Mouse (Mus musculus) erythroid progenitor cell, adult 5-6 weeks (primary cell): Measurements from ENCODE around the gene Ptges3l. TPM values are rescaled to one million over a fixed set of nuclear protein-coding genes. Genes with fewer than 3 reads are reported as not detected.
"Not testable (repeated sequence)": the region's sequence is repeated elsewhere in the genome, so short reads cannot be mapped to it uniquely, and the experiment has no call there.

ENCODE experiments used
- ATAC-seq: replicated peaks from 2 replicates; pipeline ENCODE4 v1.8.0; 2016; ENCODE audit warnings: moderate number of reproducible peaks, mild to moderate bottlenecking, moderate TSS enrichment, inconsistent platforms; ENCODE audit not compliant: poor library complexity, low FRiP score, severe bottlenecking
- total RNA-seq, 2 experiments: library from RNA; stranded (forward) in 1 of 2; stranded (reverse) in 1 of 2; fragments of 150-400 nt in 1 of 2; fragments of 186-747, 209-891 nt in 1 of 2; gene quantifications; 2 replicates each; pipeline versions ENCODE4 v1.2.3 to v1.2.4; 2015 to 2017; ENCODE audit warnings: low replicate concordance in 2 of 2

The Ptges3l gene
- total RNA-seq, 2 experiments from 2014 or later, result not detected

- no peak for ATAC-seq
Measured at GRCm38 (mm10) chr11:101431327-101431726, 6.2 kb upstream of the Ptges3l start.

GRCm38 (mm10) chr11:101426165-101426564 lies 1.0 kb upstream of the Ptges3l start:
- ATAC-seq, result no peak

- no peak for ATAC-seq
Measured at GRCm38 (mm10) chr11:101424105-101424851, 855 bp downstream of the Ptges3l start, which contains the start of gene Gm27029. Gm27029 (minus strand) TSS chr11:101424796.

GRCm38 (mm10) chr11:101420148-101420547 lies 5.0 kb downstream of the Ptges3l start:
- ATAC-seq, result no peak

GRCm38 (mm10) chr11:101419610-101420009 lies 5.5 kb downstream of the Ptges3l start:
- no peak for ATAC-seq

- ATAC-seq, result no peak
Measured at GRCm38 (mm10) chr11:101418991-101419390, 6.1 kb downstream of the Ptges3l start.

GRCm38 (mm10) chr11:101417101-101417855 lies 7.9 kb downstream of the Ptges3l start, which contains the start of gene Aarsd1:
Aarsd1 (minus strand) TSS chr11:101417615.
- ATAC-seq, result peak; percentile 83

GRCm38 (mm10) chr11:101416433-101417100 lies 8.6 kb downstream of the Ptges3l start:
- ATAC-seq, result peak; percentile 85

GRCm38 (mm10) chr11:101415306-101415705 lies 9.8 kb downstream of the Ptges3l start:
- ATAC-seq, result no peak

- ATAC-seq, result peak; percentile 75; the same call in 1 of the 2 replicates
Measured at GRCm38 (mm10) chr11:101395110-101395509, 30.0 kb downstream of the Ptges3l start.

- ATAC-seq, result 0 out of 2 replicates have a peak, but pooled peaks have one; percentile 42
Measured at GRCm38 (mm10) chr11:101381817-101382216, 43.3 kb downstream of the Ptges3l start.

GRCm38 (mm10) chr11:101378926-101379325 lies 46.2 kb downstream of the Ptges3l start:
- no peak for ATAC-seq

GRCm38 (mm10) chr11:101378196-101378595 lies 46.9 kb downstream of the Ptges3l start:
- ATAC-seq, result not testable (repeated sequence)

GRCm38 (mm10) chr11:101374421-101374938 lies 50.7 kb downstream of the Ptges3l start:
- no peak for ATAC-seq

- no peak for ATAC-seq
Measured at GRCm38 (mm10) chr11:101370141-101370540, 55.0 kb downstream of the Ptges3l start.

Other genes with a start within 250 kb of the Ptges3l start
- gene Ccr10, start 249.9 kb downstream of the Ptges3l start, total RNA-seq (2015; ENCODE audit: low replicate concordance), result not detected in 2 replicates
- not detected in 2 replicates for gene Ccr10, start 249.9 kb downstream of the Ptges3l start, total RNA-seq (2017; ENCODE audit: low replicate concordance)
- gene Ezh1, start 198.9 kb downstream of the Ptges3l start, total RNA-seq (2015; ENCODE audit: low replicate concordance), result 32.3 and 58.4 TPM in 2 replicates
- 43.8 and 53.9 TPM in 2 replicates for gene Ezh1, start 198.9 kb downstream of the Ptges3l start, total RNA-seq (2017; ENCODE audit: low replicate concordance)
- gene Ramp2, start 179.3 kb downstream of the Ptges3l start, total RNA-seq (2015; ENCODE audit: low replicate concordance), result not detected in 2 replicates
- gene Ramp2, start 179.3 kb downstream of the Ptges3l start, total RNA-seq (2017; ENCODE audit: low replicate concordance), result not detected in 2 replicates
- gene Vps25, start 171.6 kb downstream of the Ptges3l start, total RNA-seq (2015; ENCODE audit: low replicate concordance), result 133 and 142 TPM in 2 replicates
- gene Vps25, start 171.6 kb downstream of the Ptges3l start, total RNA-seq (2017; ENCODE audit: low replicate concordance), result 27.3 and 31.7 TPM in 2 replicates
- gene Wnk4, start 164.8 kb downstream of the Ptges3l start, total RNA-seq (2015; ENCODE audit: low replicate concordance), result 0.72 and 5.9 TPM in 2 replicates
- 2.8 and 3.1 TPM in 2 replicates for gene Wnk4, start 164.8 kb downstream of the Ptges3l start, total RNA-seq (2017; ENCODE audit: low replicate concordance)
- 5.8 and 10.1 TPM in 2 replicates for gene Cntd1, start 146.3 kb downstream of the Ptges3l start, total RNA-seq (2015; ENCODE audit: low replicate concordance)
- gene Cntd1, start 146.3 kb downstream of the Ptges3l start, total RNA-seq (2017; ENCODE audit: low replicate concordance), result 11.1 and 11.6 TPM in 2 replicates
- 19.8 and 33.1 TPM in 2 replicates for gene Coa3, start 146.2 kb downstream of the Ptges3l start, total RNA-seq (2015; ENCODE audit: low replicate concordance)
- 5.3 and 16.2 TPM in 2 replicates for gene Coa3, start 146.2 kb downstream of the Ptges3l start, total RNA-seq (2017; ENCODE audit: low replicate concordance)
- 71.4 and 72.5 TPM in 2 replicates for gene Becn1, start 123.0 kb downstream of the Ptges3l start, total RNA-seq (2015; ENCODE audit: low replicate concordance)
- 273 TPM in 2 replicates for gene Becn1, start 123.0 kb downstream of the Ptges3l start, total RNA-seq (2017; ENCODE audit: low replicate concordance)
- 425 and 456 TPM in 2 replicates for gene Psme3, start 109.1 kb downstream of the Ptges3l start, total RNA-seq (2015; ENCODE audit: low replicate concordance)
- gene Psme3, start 109.1 kb downstream of the Ptges3l start, total RNA-seq (2017; ENCODE audit: low replicate concordance), result 261 and 313 TPM in 2 replicates
- 25.2 and 38.6 TPM in 2 replicates for gene Aoc2, start 100.3 kb downstream of the Ptges3l start, total RNA-seq (2015; ENCODE audit: low replicate concordance)
- gene Aoc2, start 100.3 kb downstream of the Ptges3l start, total RNA-seq (2017; ENCODE audit: low replicate concordance), result 12.8 and 18.9 TPM in 2 replicates
- 2.5 TPM in 1 of 2 replicates, not detected in the other for gene Aoc3, start 94.7 kb downstream of the Ptges3l start, total RNA-seq (2015; ENCODE audit: low replicate concordance)
- gene Aoc3, start 94.7 kb downstream of the Ptges3l start, total RNA-seq (2017; ENCODE audit: low replicate concordance), result 0.51 TPM in 1 of 2 replicates, not detected in the other
- not detected in 2 replicates for gene G6pc, start 57.8 kb downstream of the Ptges3l start, total RNA-seq (2015; ENCODE audit: low replicate concordance)
- not detected in 2 replicates for gene G6pc, start 57.8 kb downstream of the Ptges3l start, total RNA-seq (2017; ENCODE audit: low replicate concordance)
- 2.1 and 20.9 TPM in 2 replicates for gene Aarsd1, start 7.7 kb downstream of the Ptges3l start, total RNA-seq (2015; ENCODE audit: low replicate concordance)
- gene Aarsd1, start 7.7 kb downstream of the Ptges3l start, total RNA-seq (2017; ENCODE audit: low replicate concordance), result 13.1 and 27.7 TPM in 2 replicates
- gene Gm27029, start 537 bp downstream of the Ptges3l start, total RNA-seq (2015; ENCODE audit: low replicate concordance), result 3.2 TPM in 1 of 2 replicates, not detected in the other
- not detected in 2 replicates for gene Gm27029, start 537 bp downstream of the Ptges3l start, total RNA-seq (2017; ENCODE audit: low replicate concordance)
- 0.42 and 1.8 TPM in 2 replicates for gene Rundc1, start 248 bp downstream of the Ptges3l start, total RNA-seq (2015; ENCODE audit: low replicate concordance)
- gene Rundc1, start 248 bp downstream of the Ptges3l start, total RNA-seq (2017; ENCODE audit: low replicate concordance), result 1.8 and 2.6 TPM in 2 replicates
- 179 and 183 TPM in 2 replicates for gene Rpl27, start 17.0 kb upstream of the Ptges3l start, total RNA-seq (2015; ENCODE audit: low replicate concordance)
- 266 and 615 TPM in 2 replicates for gene Rpl27, start 17.0 kb upstream of the Ptges3l start, total RNA-seq (2017; ENCODE audit: low replicate concordance)
- 39.8 and 73.2 TPM in 2 replicates for gene Ifi35, start 23.1 kb upstream of the Ptges3l start, total RNA-seq (2015; ENCODE audit: low replicate concordance)
- 43.6 and 47.4 TPM in 2 replicates for gene Ifi35, start 23.1 kb upstream of the Ptges3l start, total RNA-seq (2017; ENCODE audit: low replicate concordance)
- gene Rnd2, start 39.7 kb upstream of the Ptges3l start, total RNA-seq (2015; ENCODE audit: low replicate concordance), result not detected in 2 replicates
- gene Rnd2, start 39.7 kb upstream of the Ptges3l start, total RNA-seq (2017; ENCODE audit: low replicate concordance), result not detected in 2 replicates
- gene Vat1, start 40.9 kb upstream of the Ptges3l start, total RNA-seq (2015; ENCODE audit: low replicate concordance), result 9.0 and 13.4 TPM in 2 replicates
- gene Vat1, start 40.9 kb upstream of the Ptges3l start, total RNA-seq (2017; ENCODE audit: low replicate concordance), result 4.7 and 6.1 TPM in 2 replicates
- 85.1 and 137 TPM in 2 replicates for gene Brca1, start 126.6 kb upstream of the Ptges3l start, total RNA-seq (2015; ENCODE audit: low replicate concordance)
- gene Brca1, start 126.6 kb upstream of the Ptges3l start, total RNA-seq (2017; ENCODE audit: low replicate concordance), result 153 and 177 TPM in 2 replicates
- gene Nbr1, start 126.8 kb upstream of the Ptges3l start, total RNA-seq (2015; ENCODE audit: low replicate concordance), result 108 and 112 TPM in 2 replicates
- gene Nbr1, start 126.8 kb upstream of the Ptges3l start, total RNA-seq (2017; ENCODE audit: low replicate concordance), result 82.8 and 107 TPM in 2 replicates
- 13.7 and 22.2 TPM in 2 replicates for gene Tmem106a, start 156.9 kb upstream of the Ptges3l start, total RNA-seq (2015; ENCODE audit: low replicate concordance)
- 2.6 and 3.0 TPM in 2 replicates for gene Tmem106a, start 156.9 kb upstream of the Ptges3l start, total RNA-seq (2017; ENCODE audit: low replicate concordance)
- not detected in 2 replicates for gene Gm11634, start 173.9 kb upstream of the Ptges3l start, total RNA-seq (2015; ENCODE audit: low replicate concordance)
- not detected in 2 replicates for gene Gm11634, start 173.9 kb upstream of the Ptges3l start, total RNA-seq (2017; ENCODE audit: low replicate concordance)
- 81.1 and 91.4 TPM in 2 replicates for gene Rdm1, start 201.9 kb upstream of the Ptges3l start, total RNA-seq (2015; ENCODE audit: low replicate concordance)
- gene Rdm1, start 201.9 kb upstream of the Ptges3l start, total RNA-seq (2017; ENCODE audit: low replicate concordance), result 34.5 and 43.0 TPM in 2 replicates
- gene Arl4d, start 240.2 kb upstream of the Ptges3l start, total RNA-seq (2015; ENCODE audit: low replicate concordance), result not detected in 2 replicates
- 1.0 and 1.5 TPM in 2 replicates for gene Arl4d, start 240.2 kb upstream of the Ptges3l start, total RNA-seq (2017; ENCODE audit: low replicate concordance)